In genomic region chr5:23755591-23755990, GRCm38 (mm10) we compare ENCODE assay signal across 24 mouse cellular contexts. TPM values are rescaled to one million over a fixed set of nuclear protein-coding genes. Genes with fewer than 3 reads are reported as not detected.
DNase-seq lines count a peak whose midpoint lies in the region; ATAC-seq lines count a peak whose summit lies in the region.
"Had no signal": no experiment of that assay in that cellular context is flagged by ENCODE, and none has a peak within 500 bp of the region (broad histone marks: within the 10 kb centered on the region; RNA-seq: fewer than 3 reads in every experiment).

No protein-coding gene starts in this region.

- no peaks in the 10 kb centered on the region for H3K9me3 ChIP-seq in forebrain, embryonic 11.5 days (ENCODE audit: control insufficient read depth, low read length)
- no peaks in the 10 kb centered on the region for H3K9me3 ChIP-seq in forebrain, embryonic 13.5 days (replicated peaks)
- H3K9me3 ChIP-seq in limb, embryonic 10.5 days (replicated peaks), result no peaks in the 10 kb centered on the region
- H3K9me3 ChIP-seq in kidney, embryonic 16.5 days (ENCODE audit: low read length), result 0 out of 2 replicates have a peak, but pooled peaks cover 3% of the 10 kb centered on the region
- H3K9me3 ChIP-seq: embryonic facial prominence, embryonic 10.5 days; embryonic facial prominence, embryonic 12.5 days; forebrain, embryonic 12.5 days; forebrain, embryonic 15.5 days; G1E had no signal

- no peaks in the 10 kb centered on the region for H3K27me3 ChIP-seq in forebrain, embryonic 11.5 days (ENCODE audit: control insufficient read depth, insufficient read depth, low read length)
- H3K27me3 ChIP-seq in forebrain, embryonic 13.5 days, result no peaks in the 10 kb centered on the region
- no peaks in the 10 kb centered on the region for H3K27me3 ChIP-seq in limb, embryonic 10.5 days (ENCODE audit: low read depth, poor library complexity, severe bottlenecking)
- H3K27me3 ChIP-seq in kidney, embryonic 16.5 days (ENCODE audit: insufficient read depth, low read length), result no peaks in the 10 kb centered on the region
- H3K27me3 ChIP-seq: CH12.LX; embryonic facial prominence, embryonic 12.5 days; forebrain, embryonic 12.5 days; forebrain, embryonic 15.5 days; Patski had no signal

- no peak for ATAC-seq in forebrain, embryonic 11.5 days (replicated peaks; ENCODE audit: low FRiP score)
- ATAC-seq in forebrain, embryonic 13.5 days, result no peak
- no peak for ATAC-seq in kidney, embryonic 16.5 days (ENCODE audit: low FRiP score, low TSS enrichment)
- ATAC-seq: activated CD4-positive, CD25-positive, alpha-beta regulatory T cell, adult 4 months; CD4-positive, CD25-positive, alpha-beta regulatory T cell, adult 4 months; forebrain, embryonic 15.5 days; forebrain, postnatal 0 days; Patski had no signal

- peaks cover 3% of the 10 kb centered on the region; the same call in 1 of the 2 replicates for H3K36me3 ChIP-seq in forebrain, embryonic 11.5 days (ENCODE audit: control insufficient read depth, insufficient read depth, low read length)
- H3K36me3 ChIP-seq in forebrain, embryonic 13.5 days (ENCODE audit: poor library complexity, severe bottlenecking), result peaks cover 27% of the 10 kb centered on the region
- peaks cover 87% of the 10 kb centered on the region for H3K36me3 ChIP-seq in limb, embryonic 10.5 days
- H3K36me3 ChIP-seq in kidney, embryonic 16.5 days (ENCODE audit: insufficient read depth, low read length), result peaks cover 47% of the 10 kb centered on the region

- H3K4me2 ChIP-seq in forebrain, embryonic 11.5 days (ENCODE audit: low read depth, low read length, severe bottlenecking), result no peak overlapping the region
- H3K4me2 ChIP-seq in forebrain, embryonic 13.5 days, result no peak overlapping the region
- no peak overlapping the region for H3K4me2 ChIP-seq in kidney, embryonic 16.5 days (replicated peaks; ENCODE audit: low read depth, low read length)
- H3K4me2 ChIP-seq: embryonic facial prominence, embryonic 12.5 days; forebrain, embryonic 12.5 days; forebrain, embryonic 15.5 days had no signal

- no peak overlapping the region for H3K27ac ChIP-seq in forebrain, embryonic 11.5 days (ENCODE audit: low read depth, low read length)
- H3K27ac ChIP-seq in forebrain, embryonic 13.5 days, result no peak overlapping the region
- H3K27ac ChIP-seq in limb, embryonic 10.5 days, result no peak overlapping the region
- no peak overlapping the region for H3K27ac ChIP-seq in kidney, embryonic 16.5 days (ENCODE audit: low read length)
- H3K27ac ChIP-seq: embryonic facial prominence, embryonic 10.5 days; embryonic facial prominence, embryonic 12.5 days; forebrain, embryonic 12.5 days; forebrain, embryonic 15.5 days had no signal

- no peak overlapping the region for H3K9ac ChIP-seq in forebrain, embryonic 11.5 days (ENCODE audit: low read length)
- no peak overlapping the region for H3K9ac ChIP-seq in forebrain, embryonic 13.5 days
- H3K9ac ChIP-seq in kidney, embryonic 16.5 days (replicated peaks; ENCODE audit: low read length), result no peak overlapping the region
- H3K9ac ChIP-seq: embryonic facial prominence, embryonic 12.5 days; forebrain, embryonic 12.5 days; forebrain, embryonic 15.5 days; forebrain, postnatal 0 days had no signal

- H3K4me1 ChIP-seq in forebrain, embryonic 11.5 days (replicated peaks; ENCODE audit: control insufficient read depth, insufficient read depth, low read length), result no peaks in the 10 kb centered on the region
- no peaks in the 10 kb centered on the region for H3K4me1 ChIP-seq in forebrain, embryonic 13.5 days
- H3K4me1 ChIP-seq in limb, embryonic 10.5 days, result no peaks in the 10 kb centered on the region
- H3K4me1 ChIP-seq in kidney, embryonic 16.5 days (ENCODE audit: insufficient read depth, low read length), result no peaks in the 10 kb centered on the region
- H3K4me1 ChIP-seq: embryonic facial prominence, embryonic 10.5 days; embryonic facial prominence, embryonic 12.5 days; forebrain, embryonic 12.5 days; forebrain, embryonic 15.5 days had no signal

- no peak overlapping the region for H3K4me3 ChIP-seq in forebrain, embryonic 11.5 days (ENCODE audit: low read depth, low read length)
- H3K4me3 ChIP-seq in forebrain, embryonic 13.5 days, result no peak overlapping the region
- no peak overlapping the region for H3K4me3 ChIP-seq in limb, embryonic 10.5 days
- H3K4me3 ChIP-seq in kidney, embryonic 16.5 days (ENCODE audit: low read length), result no peak overlapping the region
- H3K4me3 ChIP-seq: embryonic facial prominence, embryonic 10.5 days; embryonic facial prominence, embryonic 12.5 days; forebrain, embryonic 12.5 days; forebrain, embryonic 15.5 days had no signal

- peak; percentile 39 for DNase-seq in forebrain, embryonic 11.5 days (ENCODE audit: low spot score)
- DNase-seq in R1 (ENCODE audit: low read depth, low spot score), result peak; percentile 74
- DNase-seq in limb, embryonic 10.5 days (ENCODE audit: low spot score), result no peak
- DNase-seq: adrenal gland, adult 8-10 months; adrenal gland, postnatal 14 days; adrenal gland, postnatal 36 days; B cell, adult 2 months; cerebellum, adult 11-12 months; cerebellum, adult 2 months; cerebellum, adult 9-10 months; cerebellum, postnatal 10 days; cerebellum, postnatal 25 days; forebrain, postnatal 0 days had no signal

- WGBS in forebrain, embryonic 11.5 days, result 97% methylated on average over 9 of the region's 9 CpGs
- WGBS in forebrain, embryonic 13.5 days, result 95% methylated on average over 9 of the region's 9 CpGs
- WGBS in limb, embryonic 10.5 days, result 98% methylated on average over 9 of the region's 9 CpGs
- WGBS in kidney, embryonic 16.5 days, result 98% methylated on average over 9 of the region's 9 CpGs

RNA-seq across cellular contexts. Expression of gene Pus7, which starts 27.9 kb away (rescaled TPM):
- 31.5 and 34.7 TPM in 2 replicates for polyA plus RNA-seq in forebrain, embryonic 11.5 days (2014; fragmentation: Nextera tagmentation; extraction: Ambion mirVana)
- polyA plus RNA-seq in forebrain, embryonic 13.5 days (2015; fragmentation: Nextera tagmentation; extraction: Ambion mirVana), result 19.8 and 21.5 TPM in 2 replicates
- 41.0 and 49.3 TPM in 2 replicates for polyA plus RNA-seq in limb, embryonic 10.5 days (2016; fragmentation: Nextera tagmentation; extraction: Ambion mirVana)
- polyA plus RNA-seq in kidney, embryonic 16.5 days (2015; fragmentation: Nextera tagmentation; extraction: Ambion mirVana), result 32.3 and 34.8 TPM in 2 replicates

RNA-seq across cellular contexts. Expression of gene Rint1, which starts 31.9 kb away (rescaled TPM):
- polyA plus RNA-seq in forebrain, embryonic 11.5 days (2014; fragmentation: Nextera tagmentation; extraction: Ambion mirVana), result 26.6 and 31.2 TPM in 2 replicates
- 29.8 and 34.8 TPM in 2 replicates for polyA plus RNA-seq in forebrain, embryonic 13.5 days (2015; fragmentation: Nextera tagmentation; extraction: Ambion mirVana)
- polyA plus RNA-seq in limb, embryonic 10.5 days (2016; fragmentation: Nextera tagmentation; extraction: Ambion mirVana), result 33.9 and 41.7 TPM in 2 replicates
- 33.6 and 36.7 TPM in 2 replicates for polyA plus RNA-seq in kidney, embryonic 16.5 days (2015; fragmentation: Nextera tagmentation; extraction: Ambion mirVana)
